Mouse (Mus musculus) limb, embryonic 12.5 days (tissue): ENCODE results near the gene Aldoc. TPM values are rescaled to one million over a fixed set of nuclear protein-coding genes. Genes with fewer than 3 reads are reported as not detected.

Experiments
- ATAC-seq: fragments of 200-750 bp; cut with Nextera tagmentation; 2 replicates; pipeline ENCODE4 v1.8.0; 2017; ENCODE audit warnings: low read depth, moderate TSS enrichment; ENCODE audit not compliant: insufficient number of reproducible peaks, insufficient read depth, low FRiP score, low TSS enrichment
- H3K27ac ChIP-seq: fragments of 300-500 bp; sonication (generic); 2 replicates; pipeline ENCODE4 v1.5.1; 2016; ENCODE audit warnings: mild to moderate bottlenecking, moderate library complexity
- H3K27me3 ChIP-seq: fragments of 300-500 bp; sonication (generic); 2 replicates; pipeline ENCODE4 v1.6.1; 2016; ENCODE audit warnings: mild to moderate bottlenecking, moderate library complexity
- H3K36me3 ChIP-seq: fragments of 300-500 bp; sonication (generic); 2 replicates; pipeline ENCODE4 v1.6.1; 2016; ENCODE audit warnings: mild to moderate bottlenecking, moderate library complexity
- H3K4me1 ChIP-seq: fragments of 300-500 bp; sonication (generic); replicated peaks from 2 replicates; pipeline ENCODE4 v1.6.1; 2016
- H3K4me2 ChIP-seq: fragments of 300-500 bp; sonication (generic); 2 replicates; pipeline ENCODE4 v1.6.1; 2016; ENCODE audit warnings: mild to moderate bottlenecking, moderate library complexity
- H3K4me3 ChIP-seq: fragments of 300-500 bp; sonication (generic); replicated peaks from 2 replicates; pipeline ENCODE4 v1.5.1; 2016; ENCODE audit warnings: mild to moderate bottlenecking
- H3K9ac ChIP-seq: fragments of 300-500 bp; sonication (generic); replicated peaks from 2 replicates; pipeline ENCODE4 v1.6.1; 2016; ENCODE audit warnings: mild to moderate bottlenecking, moderate library complexity
- H3K9me3 ChIP-seq: fragments of 300-500 bp; sonication (generic); 2 replicates; pipeline ENCODE4 v1.6.1; 2016; ENCODE audit warnings: mild to moderate bottlenecking, moderate library complexity
- WGBS: fragments of 180-500 bp; shearing (Covaris S2); methylation state at CpG from one replicate; pipeline ENCODE4 v1.1.7; 2016; 5-methylcytosine and 5-hydroxymethylcytosine counted together
- polyA plus RNA-seq: library from polyadenylated mRNA; unstranded; fragments of >200 nt; fragmentation: Nextera tagmentation; extraction: Ambion mirVana; gene quantifications from 2 replicates; pipeline ENCODE4 v1.2.1, GENCODE M21; 2016

The Aldoc gene
- polyA plus RNA-seq, 1 experiment from 2014 or later: 4.0 TPM

DNA sequence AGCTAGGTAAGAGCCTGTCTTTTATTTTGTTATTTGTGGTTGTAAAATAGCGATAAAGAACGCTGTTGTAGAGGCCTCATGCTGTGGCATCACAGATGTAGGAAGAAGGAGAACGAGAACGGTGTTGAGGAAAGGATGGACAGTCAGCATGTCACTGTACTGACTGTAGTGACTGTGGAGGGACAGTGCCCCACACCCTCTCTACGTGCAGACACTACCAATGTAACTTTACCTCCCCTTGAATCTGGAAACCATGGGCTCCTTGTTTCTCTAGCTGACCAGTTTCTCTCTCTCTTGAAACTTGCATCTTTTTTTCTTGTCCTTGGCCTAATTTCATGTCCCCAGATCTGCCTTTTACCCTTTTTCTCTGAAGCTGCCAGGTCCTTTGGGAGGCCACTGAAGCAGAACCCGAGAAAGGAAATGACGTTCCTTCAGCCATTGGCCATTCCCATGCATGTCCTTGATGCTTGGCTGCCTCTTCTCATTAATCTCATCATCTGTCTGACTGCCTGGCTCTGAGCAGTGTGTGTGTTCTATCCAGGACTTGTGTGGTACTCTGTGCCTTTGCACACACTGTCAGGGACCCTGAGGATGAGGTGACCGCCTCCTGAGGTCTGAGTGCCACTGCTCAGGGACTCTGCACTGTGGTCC is 11.8 kb upstream of the Aldoc start:
- 88% methylated on average over 8 of the region's 8 CpGs for WGBS
- no peak overlapping the region for H3K9ac ChIP-seq
- 0 out of 2 replicates have a peak, but pooled peaks cover 8% of the 10 kb centered on the region for H3K4me1 ChIP-seq
- no peak overlapping the region for H3K4me2 ChIP-seq
- no peak overlapping the region for H3K27ac ChIP-seq
- no peaks in the 10 kb centered on the region for H3K27me3 ChIP-seq
- peaks cover 90% of the 10 kb centered on the region for H3K36me3 ChIP-seq
- no peak for ATAC-seq
- no peak overlapping the region for H3K4me3 ChIP-seq
- H3K9me3 ChIP-seq: no peaks in the 10 kb centered on the region

DNA sequence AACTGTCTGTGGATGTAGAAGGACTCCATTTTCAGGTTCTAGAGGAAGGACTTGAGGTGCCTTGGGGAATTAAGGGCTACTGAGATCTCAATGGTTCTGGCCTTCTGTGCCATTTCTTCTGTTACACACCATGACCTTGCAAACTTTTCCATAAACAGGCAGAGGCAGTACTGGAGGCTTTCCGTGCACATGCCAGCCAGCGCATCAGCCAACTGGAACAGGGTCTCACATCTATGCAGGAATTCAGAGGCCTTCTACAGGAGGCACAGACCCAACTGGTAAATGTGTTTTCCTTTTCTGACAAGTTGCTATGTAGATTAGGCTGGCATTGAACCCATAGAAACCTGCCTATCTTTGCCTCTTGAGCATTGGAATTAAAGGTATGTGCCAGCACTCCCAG is 9.1 kb upstream of the Aldoc start:
- H3K9ac ChIP-seq: no peak overlapping the region
- no peak overlapping the region for H3K4me2 ChIP-seq
- WGBS: 95% methylated on average over 2 of the region's 2 CpGs
- H3K4me1 ChIP-seq: no peaks in the 10 kb centered on the region
- H3K4me3 ChIP-seq: no peak overlapping the region
- H3K27me3 ChIP-seq: no peaks in the 10 kb centered on the region
- H3K9me3 ChIP-seq: no peaks in the 10 kb centered on the region
- H3K27ac ChIP-seq: no peak overlapping the region
- no peak for ATAC-seq
- peaks cover 96% of the 10 kb centered on the region for H3K36me3 ChIP-seq

DNA sequence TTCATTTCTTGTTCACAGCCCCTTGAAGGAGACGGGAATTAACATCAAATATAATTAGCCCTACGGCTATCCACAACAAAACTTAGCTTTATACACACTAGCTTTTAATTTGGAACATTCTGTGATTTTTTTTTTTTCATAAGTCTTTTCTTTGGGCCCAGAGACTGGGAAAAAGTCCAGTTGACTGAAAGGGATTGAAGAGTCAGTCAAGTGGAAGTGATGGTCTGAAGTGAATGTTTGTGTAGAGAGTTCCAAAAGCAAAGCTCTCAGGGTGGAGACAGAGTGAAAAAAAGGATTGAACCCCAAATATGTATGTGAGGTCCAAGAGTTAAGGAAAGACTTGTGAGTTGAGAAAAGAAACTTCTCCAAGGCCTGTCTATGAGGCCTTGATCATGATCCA is 4.4 kb upstream of the Aldoc start:
- no peak overlapping the region for H3K9ac ChIP-seq
- H3K4me1 ChIP-seq: peaks cover 22% of the 10 kb centered on the region
- 83% methylated on average over 2 of the region's 2 CpGs for WGBS
- no peak for ATAC-seq
- H3K4me3 ChIP-seq: no peak overlapping the region
- H3K4me2 ChIP-seq: no peak overlapping the region
- no peaks in the 10 kb centered on the region for H3K9me3 ChIP-seq
- H3K27ac ChIP-seq: no peak overlapping the region
- H3K27me3 ChIP-seq: no peaks in the 10 kb centered on the region
- H3K36me3 ChIP-seq: peaks cover 92% of the 10 kb centered on the region

DNA sequence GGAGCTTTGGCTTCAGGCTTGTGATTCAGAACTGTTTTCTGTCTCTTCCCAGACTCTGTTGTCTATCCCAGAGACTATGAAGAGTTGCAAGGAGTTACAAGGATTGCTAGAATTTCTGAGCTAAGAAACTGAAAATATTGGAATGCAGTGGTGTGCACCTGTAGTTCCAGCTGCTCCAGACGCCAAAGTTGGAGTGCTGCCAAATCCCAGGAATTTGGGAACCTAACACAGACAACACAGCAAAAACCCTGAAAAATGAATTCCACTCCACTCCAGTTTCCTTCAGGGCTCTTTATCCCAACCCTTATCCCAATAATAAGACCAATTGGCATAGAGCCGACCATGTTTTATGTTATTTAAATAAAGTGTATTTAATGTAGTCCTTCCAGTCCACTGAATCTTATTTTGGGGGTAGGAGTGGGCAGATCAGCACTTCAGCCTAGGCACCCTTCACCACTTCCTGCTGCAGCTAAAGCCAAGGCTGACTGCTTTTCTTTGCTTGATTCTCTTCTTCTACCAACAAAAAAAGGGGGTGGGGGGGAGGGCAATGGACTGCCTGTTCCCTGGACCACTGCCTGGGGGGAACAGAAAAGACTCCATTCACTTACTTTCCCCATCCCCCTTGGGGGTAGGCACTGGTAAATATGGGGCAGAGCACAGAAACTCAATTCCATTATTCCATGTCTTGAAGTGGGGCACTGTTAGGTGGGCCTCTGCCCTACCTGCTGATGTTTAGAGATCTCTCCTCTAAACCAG is 514 bp upstream of the Aldoc start:
- Histone ChIP-seq H3K4me1 (peaks cover 24% of the 10 kb centered on the region), H3K36me3 (peaks cover 61% of the 10 kb centered on the region), H3K4me2 (peak overlapping the region; percentile 36), H3K27me3 (no peaks in the 10 kb centered on the region), H3K4me3 (no peak overlapping the region), H3K9me3 (no peaks in the 10 kb centered on the region), H3K27ac (peak overlapping the region; percentile 56; the same call in 1 of the 2 replicates), H3K9ac (no peak overlapping the region)
- ATAC-seq: no peak
- 51% methylated on average over 2 of the region's 2 CpGs for WGBS

DNA sequence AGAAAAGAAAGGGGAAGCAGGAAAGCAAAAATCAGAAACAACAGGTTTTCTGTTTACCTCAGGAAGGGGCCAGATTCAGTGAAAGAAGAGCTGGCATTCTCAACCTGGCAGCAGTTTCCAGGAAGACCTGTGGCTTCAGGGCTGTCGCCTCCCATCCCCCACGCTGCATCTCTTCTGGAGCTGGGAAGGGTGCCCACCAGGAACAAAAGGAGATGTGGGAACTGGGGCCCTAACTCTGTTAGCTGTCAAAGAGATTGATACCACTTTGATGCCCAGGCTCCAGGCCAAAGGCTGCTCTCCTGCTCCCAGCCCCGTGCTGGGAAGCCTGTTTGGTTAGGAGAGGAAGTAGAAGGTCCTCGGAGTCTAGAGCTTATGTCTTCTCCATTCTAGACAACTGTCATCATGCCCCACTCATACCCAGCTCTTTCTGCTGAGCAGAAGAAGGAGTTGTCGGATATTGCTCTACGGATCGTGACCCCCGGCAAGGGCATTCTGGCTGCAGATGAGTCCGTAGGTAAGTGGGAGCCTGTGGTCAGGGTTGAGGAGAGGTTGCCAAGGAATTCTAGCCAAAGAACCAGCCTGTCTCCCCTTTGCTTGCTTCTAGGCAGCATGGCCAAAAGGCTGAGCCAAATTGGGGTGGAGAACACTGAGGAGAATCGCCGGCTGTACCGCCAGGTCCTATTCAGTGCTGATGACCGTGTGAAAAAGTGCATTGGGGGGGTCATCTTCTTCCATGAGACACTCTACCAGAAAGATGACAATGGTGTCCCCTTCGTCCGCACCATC is 1.4 kb downstream of the Aldoc start:
- no peaks in the 10 kb centered on the region for H3K27me3 ChIP-seq
- WGBS: 83% methylated on average over 15 of the region's 15 CpGs

DNA sequence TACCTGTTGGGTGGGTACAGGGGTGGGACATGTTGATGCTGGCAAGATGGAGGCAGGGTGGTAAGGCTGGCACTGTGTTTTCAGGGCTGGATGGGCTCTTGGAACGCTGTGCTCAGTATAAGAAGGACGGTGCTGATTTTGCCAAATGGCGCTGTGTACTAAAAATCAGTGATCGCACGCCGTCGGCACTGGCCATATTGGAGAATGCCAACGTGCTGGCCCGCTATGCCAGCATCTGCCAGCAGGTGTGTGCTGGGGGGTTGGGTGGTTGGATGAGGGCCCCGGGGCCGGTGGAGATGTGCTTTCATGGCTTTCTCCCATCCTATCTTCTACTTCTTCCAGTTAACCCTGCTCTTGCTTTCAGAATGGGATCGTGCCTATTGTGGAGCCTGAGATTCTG is 2.2 kb downstream of the Aldoc start:
- H3K9me3 ChIP-seq: no peaks in the 10 kb centered on the region
- H3K4me3 ChIP-seq: no peak overlapping the region
- H3K4me1 ChIP-seq: peaks cover 35% of the 10 kb centered on the region
- no peak for ATAC-seq
- no peaks in the 10 kb centered on the region for H3K27me3 ChIP-seq
- H3K9ac ChIP-seq: no peak overlapping the region
- H3K27ac ChIP-seq: no peak overlapping the region
- no peak overlapping the region for H3K4me2 ChIP-seq
- peaks cover 34% of the 10 kb centered on the region for H3K36me3 ChIP-seq
- WGBS: 95% methylated on average over 12 of the region's 12 CpGs

More for the DNA sequence above, 1.4 kb downstream of the Aldoc start:
- Histone ChIP-seq H3K4me1 (peaks cover 29% of the 10 kb centered on the region), H3K27ac (no peak overlapping the region), H3K4me3 (no peak overlapping the region), H3K9ac (no peak overlapping the region), H3K9me3 (no peaks in the 10 kb centered on the region), H3K36me3 (peaks cover 42% of the 10 kb centered on the region), H3K4me2 (no peak overlapping the region)
- no peak for ATAC-seq

DNA sequence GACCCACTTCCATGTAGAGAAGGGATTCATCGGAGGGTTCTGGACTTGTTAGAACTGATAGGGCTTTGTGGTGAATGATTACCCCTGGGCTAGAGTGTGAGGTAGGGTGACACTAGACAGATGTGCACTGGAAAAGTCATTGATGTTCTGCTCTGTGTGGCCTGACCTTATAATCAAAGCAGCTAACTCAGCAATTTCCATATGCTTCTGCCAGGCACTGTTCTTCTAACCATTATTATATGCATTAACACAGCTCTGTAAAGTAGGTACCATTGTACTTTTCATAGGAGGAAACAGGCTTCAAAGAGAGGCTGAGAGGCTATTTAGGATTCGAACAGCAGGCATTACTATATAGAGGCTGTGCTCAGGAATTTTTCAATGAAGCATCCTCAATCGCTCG is 4.4 kb downstream of the Aldoc start:
- H3K36me3 ChIP-seq: peaks cover 16% of the 10 kb centered on the region
- 92% methylated on average over 4 of the region's 4 CpGs for WGBS
- peaks cover 24% of the 10 kb centered on the region for H3K4me1 ChIP-seq
- no peak overlapping the region for H3K4me3 ChIP-seq
- no peak overlapping the region for H3K9ac ChIP-seq
- no peaks in the 10 kb centered on the region for H3K27me3 ChIP-seq
- no peaks in the 10 kb centered on the region for H3K9me3 ChIP-seq
- H3K27ac ChIP-seq: no peak overlapping the region
- no peak overlapping the region for H3K4me2 ChIP-seq
- no peak for ATAC-seq

DNA sequence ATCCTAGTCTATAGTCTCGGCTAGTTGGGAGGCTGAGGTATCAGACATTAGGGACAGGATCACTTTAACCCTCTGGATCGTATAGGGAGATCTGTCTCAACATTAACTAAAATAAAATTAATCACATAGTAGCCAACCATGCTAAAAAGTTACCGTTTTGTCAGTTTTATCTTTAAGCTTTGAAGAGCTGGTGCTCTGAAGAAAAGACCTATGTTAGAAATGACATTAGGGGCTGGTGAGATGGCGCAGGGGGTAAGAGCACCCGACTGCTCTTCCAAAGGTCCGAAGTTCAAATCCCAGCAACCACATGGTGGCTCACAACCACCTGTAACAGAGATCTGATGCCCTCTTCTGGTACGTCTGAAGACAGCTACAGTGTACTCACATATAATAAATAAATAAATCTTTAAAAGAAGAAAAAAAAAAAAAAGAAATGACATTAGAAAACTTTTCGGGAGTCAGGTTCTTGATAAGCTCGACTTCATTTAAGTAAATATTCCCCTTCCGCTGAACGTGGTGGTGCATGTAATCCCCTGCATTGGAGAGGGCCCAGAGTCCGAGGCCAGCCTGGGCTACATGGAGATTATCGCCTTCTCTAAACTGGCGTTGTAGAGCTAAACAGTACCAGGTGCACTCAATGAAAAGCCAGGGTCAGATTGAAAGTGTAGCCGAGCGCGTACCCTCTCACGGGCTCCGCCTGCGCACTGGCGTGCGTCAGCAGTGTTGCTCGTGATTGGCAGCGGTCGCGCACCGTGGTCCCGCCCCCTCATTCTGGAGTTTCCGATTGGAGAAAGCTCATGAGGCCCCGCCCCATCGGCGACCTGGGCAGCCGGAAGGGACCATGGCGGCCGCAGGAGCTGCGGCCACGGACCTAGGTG is 5.1 kb downstream of the Aldoc start, which contains the start of gene Pigs:
Gene Pigs, plus strand, starts transcription at position 782 of the 878 bp plus-strand sequence.
- Histone ChIP-seq H3K9ac (peak within 1 kb of the TSS; percentile 81), H3K4me2 (peak within 1 kb of the TSS; percentile 89), H3K27me3 (no peaks in the 10 kb centered on the region), H3K36me3 (peaks cover 18% of the 10 kb centered on the region), H3K27ac (no peak within 1 kb of the TSS), H3K4me1 (peaks cover 18% of the 10 kb centered on the region), H3K9me3 (no peaks in the 10 kb centered on the region), H3K4me3 (peak within 1 kb of the TSS; percentile 89)
- peak; percentile 95 for ATAC-seq
- 14% methylated on average over 37 of the region's 37 CpGs for WGBS

DNA sequence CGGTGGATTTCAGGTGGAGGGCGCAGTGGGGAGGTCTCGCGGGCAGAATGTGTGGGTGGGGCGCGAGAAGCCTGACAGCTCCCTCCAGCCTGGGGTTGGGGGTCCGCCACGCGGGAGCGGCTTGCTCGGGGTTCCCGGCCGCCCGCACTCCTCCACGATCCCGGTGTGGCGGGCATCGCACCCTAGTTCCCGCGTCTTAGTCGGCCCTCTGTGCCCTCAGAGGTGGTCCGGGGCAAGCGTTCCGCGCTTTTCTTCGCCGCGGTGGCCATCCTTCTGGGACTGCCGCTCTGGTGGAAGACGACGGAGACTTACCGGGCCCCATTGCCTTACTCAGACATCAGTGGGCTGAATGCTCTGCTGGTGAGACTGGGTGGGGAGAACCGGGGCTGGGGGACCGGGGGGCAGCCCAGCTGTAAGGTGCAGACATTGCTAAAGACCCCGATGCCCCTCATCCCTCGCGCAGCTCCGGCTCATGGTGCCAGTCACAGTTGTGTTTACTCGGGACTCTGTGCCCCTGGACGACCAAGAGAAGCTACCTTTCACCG is 5.8 kb downstream of the Aldoc start:
- no peak overlapping the region for H3K27ac ChIP-seq
- H3K9ac ChIP-seq: peak overlapping the region; percentile 81
- H3K9me3 ChIP-seq: no peaks in the 10 kb centered on the region
- peak; percentile 58; the same call in 1 of the 2 replicates for ATAC-seq
- H3K4me3 ChIP-seq: peak overlapping the region; percentile 89
- peak overlapping the region; percentile 89 for H3K4me2 ChIP-seq
- peaks cover 11% of the 10 kb centered on the region for H3K4me1 ChIP-seq
- 1% methylated on average over 41 of the region's 41 CpGs for WGBS
- H3K36me3 ChIP-seq: peaks cover 26% of the 10 kb centered on the region
- H3K27me3 ChIP-seq: no peaks in the 10 kb centered on the region

DNA sequence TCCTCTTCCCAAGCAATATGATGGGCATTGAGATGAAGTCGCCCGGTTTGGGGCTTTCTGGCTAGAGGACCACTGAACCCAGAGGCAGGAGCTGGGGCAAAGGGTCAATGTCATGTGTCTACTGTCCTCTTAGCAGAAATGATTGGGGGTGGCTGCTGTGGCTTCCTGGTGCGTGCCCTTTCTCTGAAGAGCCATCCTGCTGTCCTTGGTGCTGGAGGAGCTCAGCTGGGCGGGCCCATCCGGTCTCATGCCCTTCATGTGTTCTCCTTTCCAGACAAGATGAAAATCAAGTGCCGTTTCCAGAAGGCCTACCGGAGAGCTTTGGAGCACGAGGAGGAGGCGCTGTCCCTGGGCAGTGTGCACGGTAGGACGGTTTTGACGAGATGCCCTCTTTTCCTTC is 9.9 kb downstream of the Aldoc start:
- WGBS: 96% methylated on average over 12 of the region's 12 CpGs
- H3K36me3 ChIP-seq: peaks cover 57% of the 10 kb centered on the region
- no peak overlapping the region for H3K27ac ChIP-seq
- H3K4me1 ChIP-seq: peaks cover 11% of the 10 kb centered on the region
- H3K4me2 ChIP-seq: no peak overlapping the region
- no peak overlapping the region for H3K9ac ChIP-seq
- ATAC-seq: no peak
- no peaks in the 10 kb centered on the region for H3K9me3 ChIP-seq
- H3K27me3 ChIP-seq: no peaks in the 10 kb centered on the region
- H3K4me3 ChIP-seq: no peak overlapping the region
